Mouse (Mus musculus): ENCODE results near the gene Camk1d.

DNA sequence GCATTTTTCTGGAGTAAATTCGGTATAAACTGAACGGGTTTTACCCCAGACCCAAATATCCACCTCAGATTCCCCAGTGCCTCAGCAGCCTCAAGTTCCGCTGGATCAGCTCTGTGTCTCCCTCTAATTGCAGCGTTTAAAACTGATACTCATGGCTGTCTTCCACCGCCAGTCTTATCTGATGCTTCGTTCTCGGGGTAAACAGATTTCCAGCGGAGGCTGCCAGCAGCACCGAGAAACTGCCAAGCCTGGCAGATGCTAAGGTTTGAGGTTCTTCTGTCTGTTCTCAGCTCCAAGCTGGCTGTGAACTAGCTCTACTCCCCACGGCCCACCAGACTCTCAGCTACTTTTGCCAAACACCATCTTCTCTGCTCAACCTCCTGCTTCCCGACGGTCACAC, 464.3 kb downstream of the Camk1d start:
- TF ChIP-seq CTCF (IDR thresholded peaks at IDR 0.05; ENCODE audit: extremely low read depth, insufficient read length, insufficient replicate concordance, low read depth, low read length) (peak; percentile 16; the same call in 1 of the 2 replicates), POLR2A (IDR thresholded peaks at IDR 0.05; ENCODE audit: low read depth, low read length) (no peak)

Data from small intestine, adult 2 months (tissue).